Mouse (Mus musculus): ENCODE data around the gene Atp5j. TPM values are rescaled to one million over a fixed set of nuclear protein-coding genes. Genes with fewer than 3 reads are reported as not detected.

Atp5j gene
- total RNA-seq, 2 experiments from 2014 or later: 1,830 to 1,915 TPM

GRCm38 (mm10) chr16:84813852-84814251 is 21.6 kb downstream of the Atp5j start:
- intact Hi-C loops (cut with DNase I): no loop called here
- no peak for DNase-seq

- intact Hi-C loops (cut with DNase I): no loop called here
- no peak for DNase-seq
Observed at GRCm38 (mm10) chr16:84810254-84810653, 25.2 kb downstream of the Atp5j start.

GRCm38 (mm10) chr16:84807874-84808273 is 27.6 kb downstream of the Atp5j start:
- intact Hi-C loops (cut with DNase I): loop anchor here (10.0 kb wide), 1 partner anchor 737 kb away; no protein-coding TSS in a partner anchor
- DNase-seq: no peak

- no peak for DNase-seq
- intact Hi-C loops (cut with DNase I): loop anchor here (10.0 kb wide), 1 partner anchor 739 kb away; no protein-coding TSS in a partner anchor
Observed at GRCm38 (mm10) chr16:84806175-84806574, 29.2 kb downstream of the Atp5j start.

- intact Hi-C loops (cut with DNase I): loop anchor here (10.0 kb wide), 1 partner anchor 740 kb away; no protein-coding TSS in a partner anchor
- no peak for DNase-seq
Observed at GRCm38 (mm10) chr16:84804866-84805265, 30.6 kb downstream of the Atp5j start.

- intact Hi-C loops (cut with DNase I): loop anchor here (1.0 to 10.0 kb wide), 2 partner anchors 27 to 743 kb away; no protein-coding TSS in a partner anchor
- DNase-seq: peak; percentile 71 to 76
Observed at GRCm38 (mm10) chr16:84802217-84802616, 33.2 kb downstream of the Atp5j start.

GRCm38 (mm10) chr16:84800038-84800437 is 35.4 kb downstream of the Atp5j start:
- intact Hi-C loops (cut with DNase I): loop anchor here (10.0 kb wide), 1 partner anchor 745 kb away; no protein-coding TSS in a partner anchor

GRCm38 (mm10) chr16:84796678-84797077 is 38.7 kb downstream of the Atp5j start:
- intact Hi-C loops (cut with DNase I): loop anchor here (2.0 kb wide), 1 partner anchor 14 kb away; no protein-coding TSS in a partner anchor
- DNase-seq: no peak

More at GRCm38 (mm10) chr16:84800038-84800437, 35.4 kb downstream of the Atp5j start:
- DNase-seq: no peak

GRCm38 (mm10) chr16:84795337-84795736 is 40.1 kb downstream of the Atp5j start:
- DNase-seq: no peak
- intact Hi-C loops (cut with DNase I): no loop called here

- DNase-seq: no peak
- intact Hi-C loops (cut with DNase I): no loop called here
Observed at GRCm38 (mm10) chr16:84793401-84793800, 42.0 kb downstream of the Atp5j start.

- intact Hi-C loops (cut with DNase I): no loop called here
- no peak for DNase-seq
Observed at GRCm38 (mm10) chr16:84790595-84791165, 44.7 kb downstream of the Atp5j start.

- intact Hi-C loops (cut with DNase I): no loop called here
- no peak for DNase-seq
Observed at GRCm38 (mm10) chr16:84784966-84785365, 50.5 kb downstream of the Atp5j start.

GRCm38 (mm10) chr16:84783279-84783678 is 52.1 kb downstream of the Atp5j start:
- no peak for DNase-seq
- intact Hi-C loops (cut with DNase I): loop anchor here (2.0 kb wide), 1 partner anchor 14 kb away; no protein-coding TSS in a partner anchor

- intact Hi-C loops (cut with DNase I): no loop called here
- no peak for DNase-seq
Observed at GRCm38 (mm10) chr16:84779718-84780117, 55.7 kb downstream of the Atp5j start.

GRCm38 (mm10) chr16:84778861-84779630 is 56.4 kb downstream of the Atp5j start:
- DNase-seq: no peak
- intact Hi-C loops (cut with DNase I): no loop called here

- intact Hi-C loops (cut with DNase I): no loop called here
- DNase-seq: no peak
Observed at GRCm38 (mm10) chr16:84778431-84778830, 57.0 kb downstream of the Atp5j start.

Other genes starting within 250 kb of the Atp5j start
- 10 to 100 TPM; 39.5 to 45.6 TPM for gene Mrpl39, start 99.9 kb downstream of the Atp5j start, total RNA-seq (2021)
- 10 to 100 TPM; 73.3 to 74.4 TPM for gene Jam2, start 61.5 kb downstream of the Atp5j start, total RNA-seq (2021)
- gene Gabpa, start 700 bp downstream of the Atp5j start, total RNA-seq (2021): 10 to 100 TPM; 37.0 to 47.7 TPM

All from heart, postnatal 36 days (tissue).